Mouse (Mus musculus): ENCODE measurements around the gene Ctnnbl1.
A peak's percentile ranks its signal among the peaks of the same experiment; 100 is the strongest.

Gene Ctnnbl1

GRCm38 (mm10) chr2:157814116-157814964, 77.1 kb downstream of the Ctnnbl1 start:
- no peak for DNase-seq (ENCODE audit: low read depth, low spot score)
- Histone ChIP-seq H3K36me3 (ENCODE audit: control insufficient read depth, insufficient read depth, low read length, poor library complexity, severe bottlenecking) (peaks cover 5% of the 10 kb centered on the region), H3K27me3 (ENCODE audit: control insufficient read depth, insufficient read depth, low read length, poor library complexity, severe bottlenecking) (no peaks in the 10 kb centered on the region)

GRCm38 (mm10) chr2:157814965-157815283, 77.7 kb downstream of the Ctnnbl1 start:
- no peak for DNase-seq (ENCODE audit: low read depth, low spot score)
- Histone ChIP-seq H3K27me3 (ENCODE audit: control insufficient read depth, insufficient read depth, low read length, poor library complexity, severe bottlenecking) (no peaks in the 10 kb centered on the region), H3K36me3 (ENCODE audit: control insufficient read depth, insufficient read depth, low read length, poor library complexity, severe bottlenecking) (peaks cover 5% of the 10 kb centered on the region)

DNA sequence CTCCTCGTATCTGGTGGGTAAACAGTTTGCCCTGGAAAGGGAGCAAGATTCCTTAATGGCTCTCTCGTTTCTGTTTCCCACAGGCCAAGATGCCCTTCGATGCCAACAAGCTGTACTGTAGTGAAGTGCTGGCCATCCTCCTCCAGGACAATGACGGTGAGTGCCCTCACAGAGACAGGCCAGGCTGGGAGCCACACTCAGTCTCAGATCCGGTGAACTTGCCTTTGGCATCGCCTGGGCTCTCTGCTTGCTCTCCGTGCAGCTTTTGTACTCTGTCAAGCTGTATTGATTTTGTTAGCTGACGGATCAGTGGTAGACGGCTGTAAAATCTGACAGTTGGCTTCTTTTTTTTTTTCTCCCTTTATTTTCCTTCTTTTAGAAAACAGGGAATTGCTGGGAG, 80.5 kb downstream of the Ctnnbl1 start:
- H3K27me3 ChIP-seq (ENCODE audit: control insufficient read depth, insufficient read depth, low read length, poor library complexity, severe bottlenecking), result no peaks in the 10 kb centered on the region
- DNase-seq (ENCODE audit: low read depth, low spot score), result no peak
- peaks cover 3% of the 10 kb centered on the region for H3K36me3 ChIP-seq (ENCODE audit: control insufficient read depth, insufficient read depth, low read length, poor library complexity, severe bottlenecking)

DNA sequence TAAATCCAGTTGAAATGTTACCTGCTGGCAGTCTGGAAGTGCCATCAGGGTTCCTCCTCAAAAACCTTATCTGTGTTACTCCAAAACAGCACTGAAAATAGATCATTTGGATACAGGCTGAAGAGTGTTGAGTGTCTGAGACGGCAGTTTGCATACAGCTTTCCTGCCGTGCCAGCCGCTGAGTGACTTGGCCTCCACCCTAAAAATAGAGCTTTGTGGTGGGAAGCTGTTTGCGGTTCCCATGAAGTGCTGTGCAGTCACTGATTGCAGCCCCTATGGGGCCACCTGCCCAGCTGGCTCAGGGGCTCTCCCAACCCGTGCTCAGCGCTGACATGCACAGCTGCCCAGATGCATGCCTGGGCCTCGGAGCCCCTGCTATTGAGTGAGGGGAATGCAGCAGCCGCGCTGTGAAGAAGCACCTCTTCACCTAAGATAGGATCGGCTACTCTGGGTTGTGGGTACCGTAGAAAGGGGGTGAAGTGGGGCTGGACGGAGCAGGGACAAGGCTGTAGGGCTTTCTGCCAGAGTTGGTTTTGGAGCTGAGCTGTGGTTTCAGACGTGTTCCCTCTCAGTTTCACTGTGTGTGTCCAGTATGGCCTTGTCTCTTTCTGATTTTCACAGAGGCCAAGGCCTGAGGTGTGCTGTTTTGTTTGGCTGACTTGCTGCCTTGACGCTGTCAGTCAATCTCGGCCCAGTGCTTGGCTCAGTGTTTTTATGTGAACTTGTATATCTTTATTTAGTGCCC, 81.5 kb downstream of the Ctnnbl1 start:
- H3K36me3 ChIP-seq (ENCODE audit: control insufficient read depth, insufficient read depth, low read length, poor library complexity, severe bottlenecking), result peaks cover 3% of the 10 kb centered on the region
- H3K27me3 ChIP-seq (ENCODE audit: control insufficient read depth, insufficient read depth, low read length, poor library complexity, severe bottlenecking), result no peaks in the 10 kb centered on the region
- DNase-seq (ENCODE audit: low read depth, low spot score), result no peak

- DNase-seq (ENCODE audit: low read depth, low spot score), result no peak
- Histone ChIP-seq H3K36me3 (ENCODE audit: control insufficient read depth, insufficient read depth, low read length, poor library complexity, severe bottlenecking) (peaks cover 3% of the 10 kb centered on the region), H3K27me3 (ENCODE audit: control insufficient read depth, insufficient read depth, low read length, poor library complexity, severe bottlenecking) (no peaks in the 10 kb centered on the region)
These were observed 82.2 kb downstream of the Ctnnbl1 start for GRCm38 (mm10) chr2:157819401-157819800.

GRCm38 (mm10) chr2:157821259-157821658, 84.1 kb downstream of the Ctnnbl1 start:
- no peaks in the 10 kb centered on the region for H3K27me3 ChIP-seq (ENCODE audit: control insufficient read depth, insufficient read depth, low read length, poor library complexity, severe bottlenecking)
- DNase-seq (ENCODE audit: low read depth, low spot score), result no peak
- H3K36me3 ChIP-seq (ENCODE audit: control insufficient read depth, insufficient read depth, low read length, poor library complexity, severe bottlenecking), result peaks cover 3% of the 10 kb centered on the region; the same call in 1 of the 2 replicates

DNA sequence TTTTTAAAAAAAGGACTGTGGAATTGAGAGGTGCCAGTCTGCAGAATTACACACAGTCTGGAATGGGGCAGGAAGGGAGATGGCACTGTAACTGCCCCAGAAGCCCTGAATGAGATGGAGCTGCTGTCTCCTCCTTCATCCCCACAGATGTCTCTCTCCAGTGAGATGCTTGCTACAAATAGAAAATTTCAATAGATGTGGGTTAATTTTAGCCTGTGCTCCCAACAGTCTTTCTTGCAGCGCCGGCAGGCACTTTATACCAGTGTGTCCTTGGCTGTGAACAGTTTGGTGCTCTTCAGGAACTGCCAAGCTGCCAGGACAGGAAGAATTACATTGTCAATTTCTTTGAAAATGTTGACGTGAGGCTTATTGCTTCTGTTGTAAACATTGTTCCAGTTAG, 86.3 kb downstream of the Ctnnbl1 start:
- H3K36me3 ChIP-seq (ENCODE audit: control insufficient read depth, insufficient read depth, low read length, poor library complexity, severe bottlenecking), result no peaks in the 10 kb centered on the region
- H3K27me3 ChIP-seq (ENCODE audit: control insufficient read depth, insufficient read depth, low read length, poor library complexity, severe bottlenecking), result no peaks in the 10 kb centered on the region
- no peak for DNase-seq (ENCODE audit: low read depth, low spot score)

- no peaks in the 10 kb centered on the region for H3K36me3 ChIP-seq (ENCODE audit: control insufficient read depth, insufficient read depth, low read length, poor library complexity, severe bottlenecking)
- no peak for DNase-seq (ENCODE audit: low read depth, low spot score)
- no peaks in the 10 kb centered on the region for H3K27me3 ChIP-seq (ENCODE audit: control insufficient read depth, insufficient read depth, low read length, poor library complexity, severe bottlenecking)
These were observed 87.0 kb downstream of the Ctnnbl1 start for GRCm38 (mm10) chr2:157824249-157824648.

GRCm38 (mm10) chr2:157830101-157830500, 92.9 kb downstream of the Ctnnbl1 start:
- no peak for DNase-seq (ENCODE audit: low read depth, low spot score)
- H3K27me3 ChIP-seq (ENCODE audit: control insufficient read depth, insufficient read depth, low read length, poor library complexity, severe bottlenecking), result no peaks in the 10 kb centered on the region
- no peaks in the 10 kb centered on the region for H3K36me3 ChIP-seq (ENCODE audit: control insufficient read depth, insufficient read depth, low read length, poor library complexity, severe bottlenecking)

DNA sequence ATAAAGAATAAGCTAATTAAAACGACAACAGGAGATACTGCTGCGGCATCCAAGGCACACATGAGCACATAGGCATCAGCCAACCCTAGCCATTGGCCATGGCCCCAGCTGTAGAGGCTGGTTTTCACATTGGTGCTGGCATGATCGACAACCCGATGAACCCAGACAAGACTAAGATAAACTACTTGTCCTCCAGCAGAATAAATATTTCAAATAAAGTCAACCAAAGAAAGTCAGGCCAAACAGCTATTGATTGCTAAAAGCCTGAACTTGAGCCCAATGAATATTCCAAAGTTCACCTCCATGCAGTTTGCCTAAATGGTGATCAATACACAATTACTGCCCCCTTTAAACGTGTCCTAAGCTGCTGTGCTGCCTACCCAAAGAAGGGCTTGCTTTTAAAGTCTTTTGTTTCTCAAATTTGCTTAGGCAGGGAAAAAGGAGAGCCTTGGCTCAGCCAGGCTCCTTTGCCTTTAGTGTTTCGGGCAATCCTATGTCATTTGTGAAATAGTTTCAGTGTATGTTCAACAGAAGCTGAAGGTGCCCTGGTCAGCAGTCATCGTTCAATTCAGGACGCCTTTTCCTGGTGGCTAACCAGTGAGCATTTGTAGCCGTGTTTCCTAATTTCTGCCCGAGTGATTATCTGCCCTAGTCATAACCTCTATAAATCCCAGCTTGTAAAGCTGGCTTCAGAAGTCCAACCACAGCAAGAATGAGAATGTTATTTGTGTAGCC, 93.6 kb downstream of the Ctnnbl1 start:
- Histone ChIP-seq H3K27me3 (ENCODE audit: control insufficient read depth, insufficient read depth, low read length, poor library complexity, severe bottlenecking) (no peaks in the 10 kb centered on the region), H3K36me3 (ENCODE audit: control insufficient read depth, insufficient read depth, low read length, poor library complexity, severe bottlenecking) (no peaks in the 10 kb centered on the region)
- DNase-seq (ENCODE audit: low read depth, low spot score), result no peak

GRCm38 (mm10) chr2:157837050-157837449, 99.8 kb downstream of the Ctnnbl1 start:
- Histone ChIP-seq H3K36me3 (ENCODE audit: control insufficient read depth, insufficient read depth, low read length, poor library complexity, severe bottlenecking) (peaks cover 4% of the 10 kb centered on the region), H3K27me3 (ENCODE audit: control insufficient read depth, insufficient read depth, low read length, poor library complexity, severe bottlenecking) (no peaks in the 10 kb centered on the region)
- no peak for DNase-seq (ENCODE audit: low read depth, low spot score)

- peaks cover 4% of the 10 kb centered on the region for H3K36me3 ChIP-seq (ENCODE audit: control insufficient read depth, insufficient read depth, low read length, poor library complexity, severe bottlenecking)
- DNase-seq (ENCODE audit: low read depth, low spot score), result peak; percentile 8
- H3K27me3 ChIP-seq (ENCODE audit: control insufficient read depth, insufficient read depth, low read length, poor library complexity, severe bottlenecking), result no peaks in the 10 kb centered on the region
These were observed 101.2 kb downstream of the Ctnnbl1 start for GRCm38 (mm10) chr2:157838206-157838923.

DNA sequence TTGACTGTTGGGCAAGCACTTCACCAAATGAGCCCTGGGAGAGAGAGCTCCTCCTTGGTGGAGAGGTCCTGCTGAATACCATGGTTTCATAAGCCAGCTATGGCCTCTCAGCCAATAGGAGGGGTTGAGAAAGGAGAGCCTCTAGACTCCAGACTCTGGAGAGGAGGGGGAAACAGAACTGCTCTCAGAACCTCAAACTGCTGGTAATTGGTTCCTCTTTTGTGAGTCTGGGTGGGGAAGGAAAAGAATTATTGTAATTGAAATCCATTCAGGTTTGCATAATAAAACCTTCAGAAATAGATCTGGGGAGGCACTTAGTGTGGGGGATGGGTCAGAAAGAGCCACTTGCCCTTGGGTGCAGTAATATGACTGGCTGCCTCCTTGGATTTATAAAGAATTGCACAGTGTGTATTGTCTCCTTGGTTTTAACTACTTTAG, 103.5 kb downstream of the Ctnnbl1 start:
- H3K36me3 ChIP-seq (ENCODE audit: control insufficient read depth, insufficient read depth, low read length, poor library complexity, severe bottlenecking), result peaks cover 4% of the 10 kb centered on the region
- no peaks in the 10 kb centered on the region for H3K27me3 ChIP-seq (ENCODE audit: control insufficient read depth, insufficient read depth, low read length, poor library complexity, severe bottlenecking)
- peak; percentile 37 for DNase-seq (ENCODE audit: low read depth, low spot score)

- DNase-seq (ENCODE audit: low read depth, low spot score), result no peak
- H3K36me3 ChIP-seq (ENCODE audit: control insufficient read depth, insufficient read depth, low read length, poor library complexity, severe bottlenecking), result peaks cover 4% of the 10 kb centered on the region
- no peaks in the 10 kb centered on the region for H3K27me3 ChIP-seq (ENCODE audit: control insufficient read depth, insufficient read depth, low read length, poor library complexity, severe bottlenecking)
These were observed 103.9 kb downstream of the Ctnnbl1 start for GRCm38 (mm10) chr2:157841121-157841520.
